Mouse (Mus musculus): ENCODE data around the gene Arid4a.

DNA sequence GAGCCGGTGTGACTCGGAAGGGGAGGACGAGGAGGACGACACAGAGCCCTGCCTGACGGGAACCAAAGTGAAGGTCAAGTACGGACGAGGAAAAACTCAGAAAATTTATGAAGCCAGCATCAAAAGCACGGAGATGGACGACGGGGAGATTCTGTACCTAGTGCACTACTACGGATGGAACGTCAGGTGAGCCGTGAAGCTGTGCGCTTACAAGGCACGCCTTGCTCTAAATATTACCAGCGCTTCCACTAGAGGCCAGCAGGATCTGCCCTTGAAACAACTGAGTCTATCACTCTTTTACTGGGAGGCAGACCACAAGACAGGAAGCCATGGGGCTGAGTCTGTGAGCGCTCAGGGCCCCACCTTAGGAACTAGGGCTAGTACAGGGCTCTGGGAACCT, 54.1 kb downstream of the Arid4a start:
- TF ChIP-seq CTCF (IDR thresholded peaks at IDR 0.05) (no peak), EP300 (IDR thresholded peaks at IDR 0.05) (no peak)

Data from lung, postnatal 0 days (tissue).